Mouse (Mus musculus) spleen, adult 12 weeks (tissue): ENCODE measurements around the gene Diaph3.
"Not testable (repeated sequence)": the region's sequence is repeated elsewhere in the genome, so short reads cannot be mapped to it uniquely, and the experiment has no call there.

Experiments used
- DNase-seq: peaks from one replicate; pipeline ENCODE4 v3.0.0; 2022; ENCODE audit warnings: low spot score

Gene Diaph3

GRCm38 (mm10) chr14:86731300-86731699 is 409.7 kb downstream of the Diaph3 start:
- DNase-seq, result no peak

GRCm38 (mm10) chr14:86729617-86730098 is 411.4 kb downstream of the Diaph3 start:
- no peak for DNase-seq

GRCm38 (mm10) chr14:86727538-86728045 is 413.4 kb downstream of the Diaph3 start:
- no peak for DNase-seq

GRCm38 (mm10) chr14:86721768-86722167 is 419.3 kb downstream of the Diaph3 start:
- DNase-seq, result no peak

- DNase-seq, result no peak
These were observed 420.0 kb downstream of the Diaph3 start for GRCm38 (mm10) chr14:86721082-86721481.

- DNase-seq, result not testable (repeated sequence)
These were observed 420.6 kb downstream of the Diaph3 start for GRCm38 (mm10) chr14:86720408-86720807.

- no peak for DNase-seq
These were observed 426.8 kb downstream of the Diaph3 start for GRCm38 (mm10) chr14:86714088-86714690.

- DNase-seq, result no peak
These were observed 437.0 kb downstream of the Diaph3 start for GRCm38 (mm10) chr14:86704080-86704479.

- DNase-seq, result no peak
These were observed 439.9 kb downstream of the Diaph3 start for GRCm38 (mm10) chr14:86701145-86701544.

GRCm38 (mm10) chr14:86697887-86698286 is 443.1 kb downstream of the Diaph3 start:
- no peak for DNase-seq

- no peak for DNase-seq
These were observed 448.3 kb downstream of the Diaph3 start for GRCm38 (mm10) chr14:86692714-86693113.

- no peak for DNase-seq
These were observed 449.7 kb downstream of the Diaph3 start for GRCm38 (mm10) chr14:86691298-86691697.

- DNase-seq, result no peak
These were observed 456.2 kb downstream of the Diaph3 start for GRCm38 (mm10) chr14:86684585-86685503.

- DNase-seq, result no peak
These were observed 459.1 kb downstream of the Diaph3 start for GRCm38 (mm10) chr14:86681951-86682350.

GRCm38 (mm10) chr14:86678992-86679391 is 462.0 kb downstream of the Diaph3 start:
- no peak for DNase-seq

GRCm38 (mm10) chr14:86678179-86678780 is 462.8 kb downstream of the Diaph3 start:
- no peak for DNase-seq

- no peak for DNase-seq
These were observed 464.0 kb downstream of the Diaph3 start for GRCm38 (mm10) chr14:86677015-86677414.

- no peak for DNase-seq
These were observed 465.7 kb downstream of the Diaph3 start for GRCm38 (mm10) chr14:86675314-86675713.

- DNase-seq, result no peak
These were observed 478.2 kb downstream of the Diaph3 start for GRCm38 (mm10) chr14:86662846-86663245.

- DNase-seq, result no peak
These were observed 480.5 kb downstream of the Diaph3 start for GRCm38 (mm10) chr14:86660556-86660955.

- DNase-seq, result no peak
These were observed 484.8 kb downstream of the Diaph3 start for GRCm38 (mm10) chr14:86656262-86656661.

GRCm38 (mm10) chr14:86646499-86647120 is 494.4 kb downstream of the Diaph3 start:
- no peak for DNase-seq
